Mouse (Mus musculus) heart, embryonic 15.5 days (tissue): Measurements from ENCODE around the gene Nfasc. TPM values are rescaled to one million over a fixed set of nuclear protein-coding genes. Genes with fewer than 3 reads are reported as not detected.

Source experiments
- ATAC-seq: fragments of 200-750 bp; cut with Nextera tagmentation; replicated peaks from 2 replicates; pipeline ENCODE4 v1.8.0; 2017; ENCODE audit warnings: low read depth, moderate TSS enrichment; ENCODE audit not compliant: insufficient number of reproducible peaks, insufficient read depth, low FRiP score
- H3K27ac ChIP-seq: fragments of 300-500 bp; sonication (generic); 2 replicates; pipeline ENCODE4 v1.5.1; 2015; ENCODE audit warnings: mild to moderate bottlenecking, inconsistent platforms
- H3K27me3 ChIP-seq: fragments of 300-500 bp; sonication (generic); 2 replicates; pipeline ENCODE4 v1.6.1; 2015; ENCODE audit warnings: inconsistent platforms
- H3K36me3 ChIP-seq: fragments of 300-500 bp; sonication (generic); 2 replicates; pipeline ENCODE4 v1.6.1; 2015; ENCODE audit warnings: mild to moderate bottlenecking, inconsistent platforms
- H3K4me1 ChIP-seq: fragments of 300-500 bp; sonication (generic); replicated peaks from 2 replicates; pipeline ENCODE4 v1.6.1; 2015; ENCODE audit warnings: inconsistent platforms
- H3K4me2 ChIP-seq: fragments of 300-500 bp; sonication (generic); 2 replicates; pipeline ENCODE4 v1.6.1; 2015; ENCODE audit warnings: inconsistent platforms, mild to moderate bottlenecking, moderate library complexity
- H3K4me3 ChIP-seq: fragments of 300-500 bp; sonication (generic); 2 replicates; pipeline ENCODE4 v1.5.1; 2015; ENCODE audit warnings: mild to moderate bottlenecking, inconsistent platforms
- H3K9ac ChIP-seq: fragments of 300-500 bp; sonication (generic); 2 replicates; pipeline ENCODE4 v1.6.1; 2015; ENCODE audit warnings: mild to moderate bottlenecking, inconsistent platforms
- H3K9me3 ChIP-seq: fragments of 300-500 bp; sonication (generic); replicated peaks from 2 replicates; pipeline ENCODE4 v1.6.1; 2016; ENCODE audit warnings: inconsistent platforms
- WGBS: fragments of 180-500 bp; shearing (Covaris S2); methylation state at CpG from one replicate; pipeline ENCODE4 v1.1.7; 2015; ENCODE audit warnings: mixed read lengths; 5-methylcytosine and 5-hydroxymethylcytosine counted together
- polyA plus RNA-seq: library from polyadenylated mRNA; unstranded; fragments of >200 nt; fragmentation: Nextera tagmentation; extraction: Ambion mirVana; gene quantifications from 2 replicates; pipeline ENCODE4 v1.2.1, GENCODE M21; 2015

Gene Nfasc
- polyA plus RNA-seq, 1 experiment from 2014 or later: 0.28 TPM

- H3K4me3 ChIP-seq: no peak overlapping the region
- H3K27ac ChIP-seq: no peak overlapping the region
- peaks cover 7% of the 10 kb centered on the region for H3K4me1 ChIP-seq
- no peak for ATAC-seq
- no peaks in the 10 kb centered on the region for H3K36me3 ChIP-seq
- WGBS: 71% methylated on average over 3 of the region's 3 CpGs
- H3K27me3 ChIP-seq: peaks cover 93% of the 10 kb centered on the region
- no peaks in the 10 kb centered on the region for H3K9me3 ChIP-seq
- H3K4me2 ChIP-seq: no peak overlapping the region
- no peak overlapping the region for H3K9ac ChIP-seq
These were observed 205.2 kb downstream of the Nfasc start for GRCm38 (mm10) chr1:132536416-132536815.

- Histone ChIP-seq H3K27ac (no peak overlapping the region), H3K9me3 (no peaks in the 10 kb centered on the region), H3K27me3 (peaks cover 91% of the 10 kb centered on the region), H3K4me2 (no peak overlapping the region), H3K4me3 (no peak overlapping the region), H3K36me3 (no peaks in the 10 kb centered on the region), H3K9ac (no peak overlapping the region), H3K4me1 (peaks cover 4% of the 10 kb centered on the region; the same call in 1 of the 2 replicates)
- ATAC-seq: no peak
- 80% methylated on average over 4 of the region's 4 CpGs for WGBS
These were observed 206.1 kb downstream of the Nfasc start for GRCm38 (mm10) chr1:132535541-132535940.

DNA sequence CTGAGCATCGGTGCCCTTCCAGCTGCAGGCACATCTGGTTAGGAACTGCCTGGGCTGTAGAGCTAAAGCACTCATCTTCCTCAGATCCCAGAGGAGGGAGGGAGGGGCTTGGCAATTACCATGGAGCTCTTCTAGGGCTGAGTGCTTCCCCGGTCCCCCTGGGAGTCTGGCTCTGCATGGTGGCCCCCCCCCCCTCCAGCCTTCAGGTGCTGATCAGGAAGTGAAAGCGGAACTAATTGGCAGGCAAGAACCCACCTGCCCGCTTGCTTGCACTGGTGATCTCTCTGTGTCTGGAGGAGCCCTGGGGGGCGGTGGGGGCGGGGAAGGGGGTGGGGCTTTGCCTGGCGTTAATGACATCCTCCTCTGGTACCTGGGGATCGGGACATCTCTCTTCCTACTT, 207.8 kb downstream of the Nfasc start:
- Histone ChIP-seq H3K36me3 (no peaks in the 10 kb centered on the region), H3K4me2 (no peak overlapping the region), H3K4me1 (peaks cover 4% of the 10 kb centered on the region; the same call in 1 of the 2 replicates), H3K9me3 (no peaks in the 10 kb centered on the region), H3K27ac (no peak overlapping the region), H3K27me3 (peaks cover 79% of the 10 kb centered on the region), H3K9ac (no peak overlapping the region), H3K4me3 (no peak overlapping the region)
- WGBS: 9% methylated on average over 8 of the region's 8 CpGs
- no peak for ATAC-seq

DNA sequence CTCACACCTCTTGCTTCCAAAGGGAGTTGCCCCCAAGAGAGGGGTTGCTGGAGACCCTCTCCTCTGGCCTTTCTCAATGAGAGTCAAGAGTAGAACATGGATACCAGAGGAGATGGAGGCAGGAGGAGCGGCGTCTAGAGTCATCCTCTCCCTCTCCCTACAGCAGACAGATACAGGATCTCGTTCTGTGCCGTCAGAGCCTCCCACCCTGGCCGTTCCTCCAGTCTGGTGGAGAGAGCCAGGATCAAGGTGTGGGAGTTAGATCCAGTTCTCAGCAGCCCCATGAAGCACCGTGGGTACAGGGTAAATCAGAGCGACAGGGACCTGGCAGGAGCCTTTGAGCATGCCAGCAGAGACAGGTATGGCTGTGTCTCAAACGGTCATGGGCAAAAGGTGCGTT, 209.1 kb downstream of the Nfasc start:
- no peak overlapping the region for H3K9ac ChIP-seq
- no peak overlapping the region for H3K4me3 ChIP-seq
- H3K27ac ChIP-seq: no peak overlapping the region
- H3K9me3 ChIP-seq: no peaks in the 10 kb centered on the region
- ATAC-seq: no peak
- no peak overlapping the region for H3K4me2 ChIP-seq
- WGBS: 49% methylated on average over 9 of the region's 9 CpGs
- H3K4me1 ChIP-seq: peaks cover 4% of the 10 kb centered on the region; the same call in 1 of the 2 replicates
- H3K36me3 ChIP-seq: no peaks in the 10 kb centered on the region
- H3K27me3 ChIP-seq: peaks cover 77% of the 10 kb centered on the region

DNA sequence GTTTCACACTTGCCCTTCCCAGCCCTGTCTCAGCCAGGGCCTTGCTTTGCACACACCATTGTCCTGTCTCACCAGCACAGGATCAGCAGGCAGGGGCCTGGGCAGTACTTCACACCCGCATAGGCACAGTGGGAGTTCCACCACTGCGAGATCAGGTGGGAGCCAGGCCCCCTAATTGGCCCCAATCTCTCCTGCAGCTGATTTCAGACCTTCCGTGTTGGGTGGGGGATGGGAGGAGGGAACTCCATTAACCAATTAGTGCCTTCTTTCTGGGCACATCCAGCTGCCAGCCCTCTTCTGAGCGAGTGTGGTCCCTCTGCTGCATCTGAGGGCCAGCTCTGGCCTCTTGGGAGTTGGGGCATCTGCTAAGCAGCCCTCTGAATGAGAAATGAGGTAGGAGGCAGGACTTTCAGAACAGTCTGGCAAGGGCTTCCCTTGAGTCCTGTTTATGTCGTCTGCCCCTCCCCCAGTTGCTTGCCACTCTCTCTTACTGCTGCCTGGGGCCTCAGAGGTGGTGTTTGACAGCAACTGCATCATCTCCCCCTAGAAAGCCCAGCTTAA, 210.9 kb downstream of the Nfasc start:
- Histone ChIP-seq H3K9ac (no peak overlapping the region), H3K4me1 (peaks cover 7% of the 10 kb centered on the region; the same call in 1 of the 2 replicates), H3K4me2 (no peak overlapping the region), H3K27ac (no peak overlapping the region), H3K36me3 (no peaks in the 10 kb centered on the region), H3K9me3 (no peaks in the 10 kb centered on the region), H3K27me3 (peaks cover 63% of the 10 kb centered on the region), H3K4me3 (no peak overlapping the region)
- ATAC-seq: no peak
- WGBS: 13% methylated on average over 5 of the region's 5 CpGs

DNA sequence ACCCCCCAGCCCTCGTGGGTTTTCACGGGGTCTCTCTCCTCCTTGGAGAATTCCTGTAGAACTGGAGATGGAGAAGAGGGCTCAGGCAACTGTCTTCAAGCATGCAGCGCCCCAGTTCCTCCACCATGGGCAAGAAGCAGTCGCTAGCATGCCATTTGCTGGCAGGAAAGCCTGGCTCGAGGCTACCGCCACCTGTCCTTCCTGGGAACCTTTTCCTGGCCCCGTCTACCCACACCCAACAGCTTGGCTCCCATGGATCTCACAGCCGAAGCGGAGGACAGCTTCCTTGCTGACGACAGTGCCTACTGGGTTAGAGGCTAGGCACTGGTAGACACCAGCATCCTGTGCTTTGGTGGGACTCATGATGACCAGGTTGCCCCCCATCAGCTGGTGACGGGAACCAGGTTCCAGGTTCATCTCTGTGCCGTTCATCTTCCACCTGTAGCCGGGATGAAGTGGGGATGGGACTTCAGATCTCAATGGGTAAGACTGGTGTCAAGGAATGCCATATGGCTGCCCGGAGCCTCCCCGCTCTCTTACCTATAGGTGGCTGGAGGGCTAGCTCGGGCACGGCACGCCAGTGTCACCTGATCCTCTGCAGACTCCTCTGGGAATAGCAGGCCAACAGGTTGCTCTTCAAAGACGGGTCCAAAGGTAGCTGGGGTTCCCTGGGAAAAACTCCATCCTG, 212.8 kb downstream of the Nfasc start:
- ATAC-seq: no peak

GRCm38 (mm10) chr1:132528071-132528470, 213.5 kb downstream of the Nfasc start:
- no peak overlapping the region for H3K4me2 ChIP-seq
- H3K9ac ChIP-seq: no peak overlapping the region
- H3K36me3 ChIP-seq: no peaks in the 10 kb centered on the region
- 87% methylated on average over 13 of the region's 13 CpGs for WGBS
- H3K27me3 ChIP-seq: peaks cover 53% of the 10 kb centered on the region
- H3K9me3 ChIP-seq: no peaks in the 10 kb centered on the region
- H3K4me3 ChIP-seq: no peak overlapping the region
- no peak for ATAC-seq
- H3K4me1 ChIP-seq: peaks cover 7% of the 10 kb centered on the region; the same call in 1 of the 2 replicates
- H3K27ac ChIP-seq: no peak overlapping the region

More for the DNA sequence above, 212.8 kb downstream of the Nfasc start:
- Histone ChIP-seq H3K9me3 (no peaks in the 10 kb centered on the region), H3K27me3 (peaks cover 60% of the 10 kb centered on the region), H3K4me3 (no peak overlapping the region), H3K9ac (no peak overlapping the region), H3K36me3 (no peaks in the 10 kb centered on the region), H3K27ac (no peak overlapping the region), H3K4me1 (peaks cover 7% of the 10 kb centered on the region; the same call in 1 of the 2 replicates), H3K4me2 (no peak overlapping the region)
- 81% methylated on average over 19 of the region's 19 CpGs for WGBS

- 4% methylated on average over 10 of the region's 10 CpGs for WGBS
- Histone ChIP-seq H3K9me3 (no peaks in the 10 kb centered on the region), H3K9ac (no peak overlapping the region), H3K4me1 (peaks cover 6% of the 10 kb centered on the region; the same call in 1 of the 2 replicates), H3K27me3 (peaks cover 38% of the 10 kb centered on the region), H3K4me3 (no peak overlapping the region), H3K4me2 (no peak overlapping the region), H3K36me3 (no peaks in the 10 kb centered on the region), H3K27ac (no peak overlapping the region)
- no peak for ATAC-seq
These were observed 215.8 kb downstream of the Nfasc start for GRCm38 (mm10) chr1:132525832-132526231.

- H3K27ac ChIP-seq: no peak overlapping the region
- ATAC-seq: no peak
- peaks cover 35% of the 10 kb centered on the region for H3K27me3 ChIP-seq
- no peak overlapping the region for H3K9ac ChIP-seq
- WGBS: 30% methylated on average over 4 of the region's 4 CpGs
- H3K4me1 ChIP-seq: peaks cover 3% of the 10 kb centered on the region; the same call in 1 of the 2 replicates
- H3K4me2 ChIP-seq: no peak overlapping the region
- no peaks in the 10 kb centered on the region for H3K36me3 ChIP-seq
- no peaks in the 10 kb centered on the region for H3K9me3 ChIP-seq
- no peak overlapping the region for H3K4me3 ChIP-seq
These were observed 217.7 kb downstream of the Nfasc start for GRCm38 (mm10) chr1:132523920-132524319.

GRCm38 (mm10) chr1:132523048-132523447, 218.5 kb downstream of the Nfasc start:
- Histone ChIP-seq H3K4me3 (no peak overlapping the region), H3K27ac (no peak overlapping the region), H3K9ac (no peak overlapping the region), H3K4me1 (peaks cover 3% of the 10 kb centered on the region; the same call in 1 of the 2 replicates), H3K36me3 (no peaks in the 10 kb centered on the region), H3K4me2 (no peak overlapping the region), H3K27me3 (peaks cover 29% of the 10 kb centered on the region), H3K9me3 (no peaks in the 10 kb centered on the region)
- WGBS: 76% methylated on average over 8 of the region's 8 CpGs
- ATAC-seq: no peak

GRCm38 (mm10) chr1:132520764-132521163, 220.8 kb downstream of the Nfasc start:
- Histone ChIP-seq H3K9me3 (no peaks in the 10 kb centered on the region), H3K4me3 (no peak overlapping the region), H3K4me2 (no peak overlapping the region), H3K4me1 (no peaks in the 10 kb centered on the region; the same call in 1 of the 2 replicates), H3K9ac (no peak overlapping the region), H3K27me3 (peaks cover 27% of the 10 kb centered on the region), H3K27ac (no peak overlapping the region), H3K36me3 (no peaks in the 10 kb centered on the region)
- 29% methylated on average over 3 of the region's 6 CpGs for WGBS
- peak; percentile 56; the same call in 1 of the 2 replicates for ATAC-seq
